Mouse (Mus musculus): ENCODE results near the gene Rpl37a. TPM values are rescaled to one million over a fixed set of nuclear protein-coding genes. Genes with fewer than 3 reads are reported as not detected.
A peak's percentile ranks its signal among the peaks of the same experiment; 100 is the strongest.

Gene Rpl37a
- polyA plus RNA-seq, 1 experiment = 804 TPM

DNA sequence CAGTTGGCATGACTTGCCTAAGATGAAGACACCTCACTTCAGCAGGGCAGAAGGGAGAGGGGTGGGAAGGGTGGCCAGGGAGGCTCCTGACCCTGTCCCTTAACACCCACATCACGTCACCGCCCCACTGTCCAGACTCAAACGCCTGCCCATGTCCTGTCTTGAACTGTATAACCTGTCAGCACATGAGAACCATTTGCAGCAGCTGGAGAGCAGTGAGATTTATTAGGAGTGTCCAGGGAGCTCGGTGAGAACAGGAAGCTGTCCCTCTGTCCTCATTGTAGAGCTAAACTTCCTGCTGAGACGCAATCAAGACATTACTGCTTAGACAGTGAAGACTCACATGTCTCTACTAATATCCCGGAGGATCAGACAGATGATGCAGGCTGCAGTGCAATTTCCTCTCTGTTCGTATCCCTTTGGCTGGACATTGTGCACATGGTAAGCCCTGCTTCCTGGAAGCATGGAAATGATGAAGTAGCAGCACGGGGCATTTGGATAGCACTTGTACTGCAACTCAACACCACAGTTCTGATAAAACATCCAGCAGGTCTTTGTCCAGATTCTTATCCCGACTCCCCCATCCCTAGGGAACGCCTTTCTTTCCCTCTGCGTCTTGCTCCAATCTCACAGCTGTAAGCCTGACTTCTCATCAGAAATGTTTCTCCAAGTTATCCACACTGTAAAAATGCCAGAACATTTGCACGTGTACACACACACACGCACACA lies 25.5 kb downstream of the Rpl37a start:
- DNase-seq (ENCODE audit: extremely low spot score in 1 of 2, low spot score in 1 of 2) = no peak

DNA sequence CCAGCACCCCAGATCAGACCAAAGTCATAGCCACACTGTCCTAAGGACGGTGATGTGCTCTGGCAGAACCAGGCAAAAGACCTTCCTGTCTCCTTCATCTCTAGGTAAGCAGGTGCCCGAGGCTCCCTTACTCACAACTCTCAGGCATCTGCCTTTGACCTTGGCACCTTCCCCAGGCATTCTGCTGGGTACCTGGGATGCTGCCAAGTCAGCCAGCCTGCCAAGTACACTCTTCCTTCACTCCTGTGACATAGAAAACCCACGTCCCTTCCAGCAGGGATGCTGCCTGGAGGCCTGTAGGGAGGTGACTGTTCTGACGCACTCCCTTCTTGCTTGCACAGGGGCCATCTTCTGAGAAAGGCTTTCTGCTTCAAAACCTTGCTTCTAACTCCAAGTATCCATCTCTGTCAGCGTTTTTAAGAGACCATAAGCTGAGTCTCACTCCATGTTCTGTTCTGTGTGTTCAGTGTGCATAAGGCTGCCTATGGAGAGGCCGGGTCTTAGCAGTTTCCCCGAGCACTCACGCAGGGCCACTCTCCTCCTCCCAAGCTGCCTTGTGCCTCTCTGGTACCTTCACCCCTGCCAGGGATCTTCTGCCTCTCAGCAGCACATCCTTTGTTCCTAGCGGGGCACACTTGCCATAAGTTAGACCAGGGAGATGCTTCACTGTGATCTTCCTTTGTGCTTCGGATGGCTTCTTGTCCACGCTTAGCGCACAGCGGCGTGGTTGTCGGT lies 28.0 kb downstream of the Rpl37a start:
- peak in 1 of 2 experiments; percentile 16 for DNase-seq (ENCODE audit: extremely low spot score in 1 of 2, low spot score in 1 of 2)

DNA sequence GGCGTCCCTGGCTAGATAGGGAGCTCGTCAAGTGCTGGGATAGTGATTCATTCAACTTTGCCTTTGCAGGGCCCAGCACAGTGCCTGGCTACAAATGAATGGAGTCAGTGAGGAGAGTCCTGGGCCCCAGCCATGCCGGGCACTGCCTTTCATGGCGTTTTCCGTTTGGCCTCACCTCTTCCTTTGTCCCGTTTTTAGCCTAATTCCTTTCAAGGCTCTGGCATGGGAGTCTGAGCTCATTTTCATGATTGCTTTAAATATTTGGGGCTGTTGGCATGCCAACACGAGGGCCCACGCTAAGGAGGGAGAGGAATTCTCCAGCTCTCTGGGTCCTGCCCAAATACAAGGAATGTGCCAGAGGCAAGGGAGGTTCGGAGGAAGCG lies 28.6 kb downstream of the Rpl37a start:
- DNase-seq (ENCODE audit: extremely low spot score in 1 of 2, low spot score in 1 of 2) = peak; percentile 35 to 55

DNA sequence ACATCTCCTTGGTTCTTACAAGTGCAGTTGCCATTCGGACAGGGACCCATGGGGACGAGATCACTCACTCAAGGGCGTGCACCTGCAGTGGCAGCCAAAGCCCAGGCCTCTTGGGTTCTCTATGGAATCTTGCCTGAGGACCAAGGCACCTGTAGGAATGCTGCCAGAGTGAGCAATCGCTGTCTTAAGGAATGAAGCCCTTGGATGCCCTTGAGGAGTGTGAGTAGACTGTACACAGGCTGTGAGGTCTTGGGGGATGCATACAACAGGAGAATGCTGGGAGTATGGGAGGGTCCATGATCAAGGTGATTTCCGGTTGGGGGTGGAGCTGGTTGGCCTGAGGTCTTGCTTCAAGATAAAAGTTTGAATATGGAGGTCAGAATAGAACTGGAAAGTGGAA lies 30.3 kb downstream of the Rpl37a start:
- DNase-seq (ENCODE audit: extremely low spot score in 1 of 2, low spot score in 1 of 2) = no peak

DNA sequence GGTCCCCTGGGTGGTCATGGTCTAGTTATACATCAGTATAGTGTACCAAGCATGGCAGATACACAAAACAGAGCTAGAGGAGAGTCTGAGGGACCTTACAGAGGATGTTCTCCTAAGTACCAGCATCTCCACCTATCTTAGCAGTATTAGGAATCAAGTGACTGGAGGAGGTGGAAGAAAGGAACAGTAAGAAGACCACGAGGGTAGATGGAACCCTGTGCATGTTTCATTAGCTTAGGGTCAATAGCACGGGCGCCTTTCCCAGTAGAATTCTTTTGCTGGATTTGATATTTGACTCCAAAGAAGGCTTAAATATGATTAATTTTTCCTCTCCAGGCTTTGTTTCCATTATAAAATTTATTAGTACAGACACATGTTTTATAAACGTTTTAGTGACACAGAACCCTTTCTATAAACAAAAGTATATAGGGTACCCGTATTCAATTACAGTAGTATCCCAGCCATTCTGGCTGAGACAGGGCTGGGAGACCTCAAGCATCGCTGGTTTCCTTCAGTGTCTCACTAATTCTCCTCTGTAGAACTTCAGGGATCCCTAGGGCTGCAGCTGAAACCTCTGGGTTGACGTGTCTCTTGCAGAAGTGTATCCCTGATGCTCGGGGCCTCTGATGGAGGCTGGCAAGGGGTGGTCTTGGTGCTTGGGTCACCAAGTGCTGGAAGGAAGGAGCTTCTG lies 33.9 kb downstream of the Rpl37a start:
- DNase-seq (ENCODE audit: extremely low spot score in 1 of 2, low spot score in 1 of 2) = no peak

DNA sequence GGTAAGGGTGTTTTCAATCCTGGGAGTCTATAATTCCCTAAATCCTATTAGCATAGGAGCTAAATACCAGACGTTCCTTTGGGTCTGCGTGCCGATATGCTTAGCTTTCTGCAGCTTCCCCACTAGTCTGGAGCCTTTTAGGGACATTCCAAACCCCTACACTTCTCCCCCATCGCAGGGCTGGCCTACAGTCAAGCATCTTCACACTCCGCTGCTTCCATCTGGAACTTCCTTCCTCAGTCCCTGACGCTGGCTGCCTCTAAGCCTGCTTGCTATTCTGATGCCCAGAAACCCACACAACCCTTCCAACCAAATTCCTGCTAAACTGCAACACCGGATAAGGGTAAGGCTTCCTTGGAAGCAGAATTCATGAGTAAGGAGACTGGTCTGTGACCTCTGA lies 35.3 kb downstream of the Rpl37a start:
- DNase-seq (ENCODE audit: extremely low spot score in 1 of 2, low spot score in 1 of 2) = peak; percentile 69 to 86

DNA sequence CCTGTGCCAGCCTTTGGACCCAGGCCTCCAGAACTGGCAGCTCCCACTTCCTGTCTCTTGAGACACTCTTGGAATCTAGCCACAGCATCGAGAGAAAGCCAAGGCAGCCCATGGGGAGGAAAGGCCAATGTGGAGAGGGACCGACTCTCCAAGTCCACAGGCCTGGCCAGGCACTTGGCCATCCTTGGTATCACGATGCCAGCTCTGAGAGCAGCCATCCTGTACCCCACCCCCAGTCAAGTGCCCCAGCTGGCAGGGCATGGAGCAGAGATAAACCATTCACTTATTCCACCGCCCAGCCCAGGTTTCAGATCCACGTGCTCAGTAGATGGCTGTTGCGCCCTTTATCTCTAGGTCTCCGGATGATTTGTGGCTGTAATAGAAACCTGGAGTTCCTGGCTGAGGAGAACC lies 40.3 kb downstream of the Rpl37a start:
- DNase-seq (ENCODE audit: extremely low spot score in 1 of 2, low spot score in 1 of 2) = peak; percentile 20 to 50

DNA sequence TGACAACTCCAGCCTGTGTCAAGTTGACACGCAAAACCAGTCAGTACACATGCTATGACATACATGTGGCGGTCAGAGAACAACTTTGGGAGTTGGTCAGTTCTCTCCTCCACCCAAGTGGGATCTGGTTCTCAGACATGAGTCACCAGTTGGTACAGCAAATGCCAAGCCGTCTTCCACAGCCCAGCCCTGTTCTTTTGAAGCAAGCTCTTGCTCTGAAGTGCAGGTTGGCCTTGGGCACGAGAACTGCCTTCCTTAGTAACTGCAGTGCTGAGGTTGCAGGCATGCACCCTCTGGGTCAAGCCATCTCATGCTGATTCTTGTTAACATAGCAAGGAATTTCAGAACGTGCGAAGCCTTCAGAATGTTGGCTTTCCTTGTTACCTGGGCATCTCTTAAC lies 42.1 kb downstream of the Rpl37a start:
- DNase-seq (ENCODE audit: extremely low spot score in 1 of 2, low spot score in 1 of 2) = no peak

DNA sequence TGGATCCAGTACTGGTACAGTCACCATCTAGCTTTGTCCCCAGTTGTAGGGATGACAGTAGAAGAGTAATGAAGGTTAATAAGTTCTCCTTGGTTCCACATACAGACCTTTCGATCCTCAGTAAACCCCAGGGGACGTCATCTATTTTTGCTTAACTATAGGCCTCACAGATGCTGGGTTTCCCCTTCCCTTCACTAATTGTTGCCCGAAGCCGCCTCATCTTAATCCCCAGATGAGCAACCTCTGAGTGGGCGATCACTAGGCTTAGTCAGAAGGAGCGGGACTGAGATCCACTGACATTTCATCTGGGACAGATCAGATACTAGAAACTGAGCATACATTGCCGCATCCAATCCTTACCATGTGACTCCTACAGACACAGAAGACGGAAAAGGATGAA lies 44.1 kb downstream of the Rpl37a start:
- no peak for DNase-seq (ENCODE audit: extremely low spot score in 1 of 2, low spot score in 1 of 2)

DNA sequence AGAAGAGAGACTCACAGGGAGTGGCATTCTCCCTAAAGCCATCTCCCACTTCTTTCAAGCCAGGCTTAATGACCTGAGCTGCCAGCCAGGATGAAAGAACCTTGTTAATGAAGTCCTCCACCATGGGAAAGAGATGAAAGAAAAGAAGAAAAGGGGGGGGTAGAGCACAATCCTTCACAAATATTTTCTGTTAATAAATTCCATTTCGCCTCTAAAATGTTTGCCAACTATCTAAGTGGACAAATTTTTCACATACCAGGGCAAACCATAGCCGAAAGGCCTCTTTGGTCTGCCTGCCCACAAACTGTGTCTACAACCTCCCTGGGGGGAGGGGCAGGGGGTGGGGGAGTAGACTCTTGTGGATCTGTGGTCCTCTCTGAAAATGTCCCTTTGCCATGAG lies 44.7 kb downstream of the Rpl37a start:
- no peak for DNase-seq (ENCODE audit: extremely low spot score in 1 of 2, low spot score in 1 of 2)

DNA sequence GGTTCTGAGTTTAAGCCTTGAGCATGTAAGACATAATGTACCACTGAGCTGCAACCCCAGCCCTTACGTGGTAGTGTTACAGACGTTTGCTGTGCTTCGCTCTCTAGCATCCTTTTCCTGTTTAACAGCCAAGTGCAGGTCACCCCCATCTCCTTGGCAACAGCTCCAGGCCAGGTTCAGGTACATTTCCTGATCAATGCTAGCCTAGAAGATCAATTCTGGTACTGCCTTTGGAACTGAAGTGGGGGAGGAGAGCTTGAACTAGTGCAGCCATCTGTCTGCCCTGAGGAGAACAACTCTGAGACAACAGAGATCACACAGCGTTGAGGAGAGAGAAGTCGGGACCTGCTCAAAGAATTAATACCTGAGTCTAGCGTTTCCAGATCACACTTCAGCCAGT lies 48.7 kb downstream of the Rpl37a start:
- DNase-seq (ENCODE audit: extremely low spot score in 1 of 2, low spot score in 1 of 2) = no peak

Other genes starting within 250 kb of the Rpl37a start
- 9.5 and 10.1 TPM in 2 replicates for gene March4, start 174.4 kb upstream of the Rpl37a start, polyA plus RNA-seq (2012; rRNA removed)
- gene Smarcal1, start 128.0 kb upstream of the Rpl37a start, polyA plus RNA-seq (2012; rRNA removed) = 37.5 and 46.9 TPM in 2 replicates
- gene Ankar, start 10.7 kb upstream of the Rpl37a start, polyA plus RNA-seq (2012; rRNA removed) = not detected in 2 replicates
- 122 and 133 TPM in 2 replicates for gene Igfbp2, start 113.2 kb downstream of the Rpl37a start, polyA plus RNA-seq (2012; rRNA removed)
- gene Igfbp5, start 163.6 kb downstream of the Rpl37a start, polyA plus RNA-seq (2012; rRNA removed) = 71.4 and 75.5 TPM in 2 replicates